Mouse (Mus musculus): ENCODE results near the gene Pkmyt1.

DNA sequence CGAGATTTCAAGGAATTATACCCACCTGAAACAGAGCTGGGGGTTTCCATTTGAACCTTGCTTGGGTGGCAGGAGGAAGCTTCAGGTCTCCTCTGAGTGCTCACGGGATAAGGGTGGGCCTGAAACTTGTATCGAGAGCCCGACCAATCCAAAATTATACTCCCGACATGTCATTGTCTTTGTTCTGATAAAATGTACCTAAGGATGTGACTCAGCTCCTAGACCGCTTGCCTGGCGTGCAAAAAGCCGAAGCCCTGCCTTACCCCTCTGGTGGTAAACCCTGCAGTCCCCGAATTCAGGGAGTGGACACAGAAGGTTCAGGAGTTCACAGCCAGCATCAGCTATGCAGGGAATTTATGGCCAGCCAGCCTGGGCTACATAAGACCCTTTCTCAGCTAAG is 45.8 kb upstream of the Pkmyt1 start:
- no peak for TF ChIP-seq CTCF (conservative IDR thresholded peaks at IDR 0.05; ENCODE audit: insufficient read depth, insufficient read length, low read depth, low read length)
- TF ChIP-seq POLR2A (IDR thresholded peaks at IDR 0.05; ENCODE audit: low read depth, low read length), result no peak

Data from kidney, adult 2 months (tissue).